In genomic region chr2:52562356-52562755, GRCm38 (mm10) we compare ENCODE assay signal across 13 mouse cellular contexts.
"Had no signal": no experiment of that assay in that cellular context is flagged by ENCODE, and none has a peak within 500 bp of the region (broad histone marks: within the 10 kb centered on the region; RNA-seq: fewer than 3 reads in every experiment).

No protein-coding gene starts in this region.

- H3K4me3 ChIP-seq: limb, embryonic 12.5 days; midbrain, embryonic 13.5 days; neural tube, embryonic 12.5 days; stomach, embryonic 15.5 days had no signal

- H3K36me3 ChIP-seq: limb, embryonic 12.5 days; midbrain, embryonic 13.5 days; neural tube, embryonic 12.5 days; stomach, embryonic 15.5 days had no signal

- H3K27ac ChIP-seq: limb, embryonic 12.5 days; liver, embryonic 14.5 days; midbrain, embryonic 13.5 days; neural tube, embryonic 12.5 days; stomach, embryonic 15.5 days had no signal

- H3K4me1 ChIP-seq: limb, embryonic 12.5 days; stomach, embryonic 15.5 days had no signal

- H3K9me3 ChIP-seq: limb, embryonic 12.5 days; midbrain, embryonic 13.5 days; neural tube, embryonic 12.5 days; stomach, embryonic 15.5 days had no signal

- DNase-seq: kidney, postnatal 36 days; layer of hippocampus, adult 9-11 months; liver; lung, adult 18-20 months; right cerebral cortex, postnatal 4 days; spleen, adult 18-20 months; thymus, adult 2 months; thymus, postnatal 25 days had no signal

- H3K9ac ChIP-seq: limb, embryonic 12.5 days; liver, embryonic 14.5 days; midbrain, embryonic 13.5 days; neural tube, embryonic 12.5 days; stomach, embryonic 15.5 days had no signal

- ATAC-seq: midbrain, embryonic 13.5 days had no signal

- H3K27me3 ChIP-seq: limb, embryonic 12.5 days; midbrain, embryonic 13.5 days; neural tube, embryonic 12.5 days; stomach, embryonic 15.5 days had no signal

- H3K4me2 ChIP-seq: limb, embryonic 12.5 days; midbrain, embryonic 13.5 days; neural tube, embryonic 12.5 days; stomach, embryonic 15.5 days had no signal
